Mouse (Mus musculus) layer of hippocampus, adult 9-10 months (tissue): ENCODE results near the gene Wnk1.

Experiments
- DNase-seq: peaks from one replicate; pipeline ENCODE4 v3.0.0; 2022; ENCODE audit warnings: low spot score

Wnk1 gene

DNA sequence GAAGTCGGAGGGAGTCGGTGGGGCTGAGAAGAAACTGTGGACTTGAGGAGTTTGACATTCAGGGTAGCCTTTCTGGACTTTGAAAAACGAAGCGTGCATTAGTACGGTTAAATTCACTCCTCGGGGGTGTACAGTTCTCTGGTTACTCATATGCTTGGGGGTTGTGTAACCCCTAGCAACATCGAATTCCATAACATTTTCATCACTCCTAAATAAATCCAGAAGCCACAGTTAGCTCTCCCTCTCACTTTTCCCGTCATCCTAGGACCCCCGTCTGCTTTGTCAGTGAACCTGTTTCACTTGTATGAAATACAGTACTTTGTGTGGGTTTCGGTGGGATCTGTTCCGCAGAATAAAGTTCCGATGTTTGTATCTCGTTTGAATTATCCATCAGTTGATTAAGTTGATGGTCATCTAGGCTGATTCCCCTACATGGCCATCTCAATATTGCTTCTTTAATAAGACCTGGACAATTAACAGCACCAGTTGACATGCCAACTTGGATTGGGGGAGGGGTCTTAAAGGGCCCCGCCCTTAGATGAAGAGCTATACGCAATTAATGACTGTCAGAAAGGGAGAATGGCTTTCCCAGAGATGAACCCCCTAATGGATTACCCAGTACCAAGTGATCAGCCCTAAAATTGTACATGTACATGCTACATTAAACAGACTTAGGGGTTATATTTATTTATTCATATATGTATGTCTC lies 135.2 kb downstream of the Wnk1 start:
- DNase-seq: no peak

DNA sequence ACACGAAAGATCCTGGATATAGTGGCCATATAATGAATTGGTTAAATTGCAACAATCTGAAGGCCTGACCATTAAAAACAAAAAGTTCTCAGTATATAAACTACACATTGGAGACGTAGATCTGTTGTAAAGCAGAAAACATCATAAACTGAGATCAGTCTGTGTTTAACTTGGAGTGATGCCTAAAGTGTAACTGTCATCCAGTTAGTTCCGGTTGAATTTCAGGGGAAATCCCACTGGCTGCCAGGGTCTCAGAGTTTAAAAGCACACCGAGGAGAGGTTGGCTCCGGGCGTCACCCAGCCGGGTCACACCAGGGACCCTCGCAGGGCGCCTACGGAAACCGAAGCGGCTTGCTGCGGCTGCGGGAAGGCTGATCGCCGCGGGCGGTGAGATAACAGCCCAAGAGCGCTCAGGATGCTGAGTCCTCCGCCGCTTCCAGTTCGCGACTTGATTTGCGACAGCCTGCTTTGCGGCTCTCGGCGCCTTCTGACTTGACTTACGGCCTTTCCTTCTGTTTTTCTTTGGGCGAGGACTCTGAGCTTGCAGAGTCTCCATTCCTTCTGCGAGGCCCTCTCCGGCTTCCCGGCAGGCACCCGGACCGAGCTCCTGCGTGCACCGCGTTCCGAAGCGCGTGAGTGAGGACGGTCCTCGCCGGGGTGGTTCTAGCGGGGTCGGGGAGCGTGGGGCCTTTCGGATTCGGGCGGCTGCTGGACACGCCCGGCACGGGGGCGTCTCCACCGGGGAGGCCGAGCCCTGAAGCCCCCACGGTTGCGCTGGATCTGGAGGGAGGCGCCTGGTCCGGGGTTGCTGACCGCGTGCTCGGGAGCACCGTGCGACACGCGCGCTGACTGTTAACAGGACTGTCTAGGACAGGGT lies 136.0 kb downstream of the Wnk1 start, which contains the start of gene Rad52:
Gene Rad52 (plus strand): TSS at position 495 of the 877 bp plus-strand sequence.
- DNase-seq: peak; percentile 77

- no peak for DNase-seq
These were observed 145.8 kb downstream of the Wnk1 start for GRCm38 (mm10) chr6:119892711-119893110.

DNA sequence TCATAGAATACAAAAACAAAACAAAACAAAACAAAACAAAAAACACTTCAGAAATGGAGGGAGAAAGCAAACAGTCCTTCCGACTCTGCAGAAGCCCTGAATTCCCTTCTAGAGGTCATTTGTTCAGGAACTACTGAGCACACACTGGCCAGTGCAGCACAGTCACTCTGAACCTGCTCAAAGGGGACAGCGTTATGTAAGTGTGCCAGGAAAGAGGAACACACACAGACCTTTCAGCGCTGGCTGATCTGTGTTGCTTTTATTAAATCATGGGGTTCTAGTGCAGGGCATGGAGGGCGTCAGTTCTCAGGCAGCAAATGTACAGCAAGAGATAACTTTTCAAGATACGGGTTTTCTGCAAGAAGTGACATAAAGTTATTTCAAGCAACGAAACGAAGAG lies 155.3 kb downstream of the Wnk1 start:
- DNase-seq: no peak
